Mouse (Mus musculus) embryonic facial prominence, embryonic 10.5 days (tissue): ENCODE data around the gene Dop1a. TPM values are rescaled to one million over a fixed set of nuclear protein-coding genes. Genes with fewer than 3 reads are reported as not detected.
"Not testable (repeated sequence)": the region's sequence is repeated elsewhere in the genome, so short reads cannot be mapped to it uniquely, and the experiment has no call there.

ENCODE experiments used
- DNase-seq: peaks from one replicate; pipeline ENCODE4 v3.0.0-alpha.2; 2017; ENCODE audit warnings: low spot score
- H3K27ac ChIP-seq: fragments of 300-500 bp; sonication (generic); replicated peaks from 2 replicates; pipeline ENCODE4 v1.5.1; 2016; ENCODE audit warnings: mild to moderate bottlenecking
- H3K27me3 ChIP-seq: fragments of 300-500 bp; sonication (generic); replicated peaks from 2 replicates; pipeline ENCODE4 v1.6.1; 2016; ENCODE audit warnings: low read depth, mild to moderate bottlenecking; ENCODE audit not compliant: poor library complexity, severe bottlenecking
- H3K36me3 ChIP-seq: fragments of 300-500 bp; sonication (generic); replicated peaks from 2 replicates; pipeline ENCODE4 v1.6.1; 2016; ENCODE audit warnings: mild to moderate bottlenecking, moderate library complexity
- H3K4me1 ChIP-seq: fragments of 300-500 bp; sonication (generic); 2 replicates; pipeline ENCODE4 v1.6.1; 2016
- H3K4me3 ChIP-seq: fragments of 300-500 bp; sonication (generic); 2 replicates; pipeline ENCODE4 v1.5.1; 2016; ENCODE audit warnings: mild to moderate bottlenecking, moderate library complexity
- H3K9me3 ChIP-seq: fragments of 300-500 bp; sonication (generic); 2 replicates; pipeline ENCODE4 v1.6.1; 2016; ENCODE audit warnings: mild to moderate bottlenecking
- WGBS: fragments of 180-500 bp; shearing (Covaris S2); methylation state at CpG from one replicate; pipeline ENCODE4 v1.1.7; 2016; 5-methylcytosine and 5-hydroxymethylcytosine counted together
- polyA plus RNA-seq: library from polyadenylated mRNA; unstranded; fragments of >200 nt; fragmentation: Nextera tagmentation; extraction: Ambion mirVana; gene quantifications from 2 replicates; pipeline ENCODE4 v1.2.1, GENCODE M21; 2016

Dop1a gene
- polyA plus RNA-seq, 1 experiment from 2014 or later, result 10.3 TPM

DNA sequence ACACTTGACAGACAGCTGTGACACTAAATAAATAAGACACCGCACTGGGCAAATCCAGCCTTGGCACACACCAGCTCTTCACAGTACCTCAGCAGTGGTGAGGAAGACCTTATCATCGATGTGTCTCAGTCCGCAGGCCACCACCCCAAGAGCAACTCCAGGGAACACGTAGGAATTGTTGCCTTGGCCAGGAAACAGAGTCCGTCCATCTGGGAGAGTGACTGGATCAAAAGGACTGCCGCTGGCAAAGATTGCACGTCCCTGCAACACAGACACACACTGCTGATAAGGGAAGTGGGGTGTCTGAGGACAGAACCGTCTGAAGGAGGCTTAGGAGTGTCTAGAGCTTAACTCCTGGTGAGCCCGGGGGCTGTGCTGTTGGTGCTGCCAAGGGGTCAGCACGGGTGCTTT is 127.4 kb downstream of the Dop1a start:
- not testable (repeated sequence) for H3K4me1 ChIP-seq, H3K9me3 ChIP-seq, H3K4me3 ChIP-seq, DNase-seq, H3K36me3 ChIP-seq, H3K27ac ChIP-seq, H3K27me3 ChIP-seq
- WGBS, result 78% methylated on average over 10 of the region's 10 CpGs

DNA sequence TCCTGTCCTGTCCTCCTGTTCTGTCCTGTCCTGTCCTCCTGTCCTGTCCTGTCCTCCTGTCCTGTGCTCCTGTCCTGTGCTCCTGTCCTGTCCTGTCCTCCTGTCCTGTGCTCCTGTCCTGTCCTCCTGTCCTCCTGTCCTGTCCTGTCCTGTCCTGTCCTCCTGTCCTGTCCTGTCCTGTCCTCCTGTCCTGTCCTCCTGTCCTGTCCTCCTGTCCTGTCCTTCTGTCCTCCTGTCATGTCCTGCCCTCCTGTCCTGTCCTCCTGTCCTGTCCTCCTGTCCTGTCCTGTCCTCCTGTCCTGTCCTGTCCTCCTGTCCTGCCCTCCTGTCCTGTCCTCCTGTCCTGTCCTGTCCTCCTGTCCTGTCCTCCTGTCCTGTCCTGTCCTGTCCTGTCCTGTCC is 130.0 kb downstream of the Dop1a start:
- not testable (repeated sequence) for H3K27me3 ChIP-seq, DNase-seq, H3K9me3 ChIP-seq, H3K4me3 ChIP-seq, H3K4me1 ChIP-seq, H3K27ac ChIP-seq, H3K36me3 ChIP-seq

DNA sequence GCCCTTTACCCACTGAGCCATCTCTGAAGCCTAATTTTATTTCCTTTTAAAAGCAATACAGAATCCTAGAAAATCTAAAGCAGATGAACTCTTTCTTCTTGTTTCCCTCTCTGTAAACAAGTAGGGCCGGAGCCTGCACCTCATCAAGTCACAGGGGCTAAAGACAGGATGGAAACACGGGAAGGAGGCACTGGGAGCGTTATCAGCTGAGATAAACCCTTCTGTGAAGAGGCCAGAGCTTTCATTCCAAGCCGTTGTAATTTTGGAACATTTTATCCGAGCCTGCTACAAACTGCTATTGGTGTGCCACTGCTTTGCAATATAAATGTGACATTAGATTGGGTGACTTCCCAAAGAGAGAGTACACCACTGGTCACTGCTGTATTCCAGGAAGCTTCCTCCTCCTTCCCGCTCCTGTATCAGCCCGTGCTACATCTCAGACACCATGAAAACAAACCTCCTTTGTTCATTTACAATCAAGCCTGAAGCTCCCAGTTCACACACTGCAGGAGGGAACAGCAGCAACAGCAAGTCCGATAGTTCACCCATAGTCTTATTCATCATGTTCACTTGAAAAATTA is 132.9 kb downstream of the Dop1a start:
- 44% methylated on average over 8 of the region's 8 CpGs for WGBS
- H3K27me3 ChIP-seq, result no peaks in the 10 kb centered on the region
- H3K4me3 ChIP-seq, result no peak overlapping the region
- H3K36me3 ChIP-seq, result peaks cover 4% of the 10 kb centered on the region; the same call in 1 of the 2 replicates
- H3K9me3 ChIP-seq, result no peaks in the 10 kb centered on the region
- 0 out of 2 replicates have a peak, but pooled peaks cover 4% of the 10 kb centered on the region for H3K4me1 ChIP-seq
- peak; percentile 21 for DNase-seq
- no peak overlapping the region for H3K27ac ChIP-seq

Other genes with a start within 250 kb of the Dop1a start
- gene Ube2cbp, start 2.2 kb upstream of the Dop1a start, polyA plus RNA-seq, result 7.1 and 7.3 TPM in 2 replicates
- 34.0 and 34.2 TPM in 2 replicates for gene Pgm3, start 104.7 kb downstream of the Dop1a start, polyA plus RNA-seq
- gene Rwdd2a, start 104.8 kb downstream of the Dop1a start, polyA plus RNA-seq, result 2.6 and 2.9 TPM in 2 replicates
- gene Me1, start 228.8 kb downstream of the Dop1a start, polyA plus RNA-seq, result 10.1 and 12.0 TPM in 2 replicates